Mouse (Mus musculus) cerebellum, adult 2 months (tissue): ENCODE measurements around the gene Cd37. TPM values are rescaled to one million over a fixed set of nuclear protein-coding genes. Genes with fewer than 3 reads are reported as not detected.
A peak's percentile ranks its signal among the peaks of the same experiment; 100 is the strongest.

Experiments used
- DNase-seq, 2 experiments: peaks; one replicate each; pipeline ENCODE4 v3.0.0; 2021
- H3K27ac ChIP-seq: fragments of 200-500 bp; 2 replicates; pipeline ENCODE4 v1.5.1; 2012; ENCODE audit warnings: low read length, control low read depth, inconsistent platforms; ENCODE audit not compliant: insufficient read depth
- H3K27me3 ChIP-seq: fragments of 200-500 bp; 2 replicates; pipeline ENCODE4 v1.6.1; 2012; ENCODE audit warnings: inconsistent platforms, mild to moderate bottlenecking, low read length, moderate library complexity; ENCODE audit not compliant: control insufficient read depth, insufficient read depth
- H3K4me1 ChIP-seq: fragments of 200-500 bp; 2 replicates; pipeline ENCODE4 v1.6.1; 2011; ENCODE audit warnings: low read length; ENCODE audit not compliant: control insufficient read depth, insufficient read depth
- H3K4me3 ChIP-seq: fragments of 200-500 bp; replicated peaks from 2 replicates; pipeline ENCODE3; 2011; ENCODE audit warnings: mild to moderate bottlenecking, low read depth, low read length, control low read depth; ENCODE audit not compliant: insufficient read depth
- CTCF ChIP-seq: fragments of 200-500 bp; IDR thresholded peaks from 2 replicates; pipeline ENCODE4 v1.5.1; 2011; ENCODE audit warnings: low read depth, mild to moderate bottlenecking, control low read depth, low read length, moderate library complexity, borderline replicate concordance; ENCODE audit not compliant: insufficient read depth
- POLR2A ChIP-seq: fragments of 200-500 bp; IDR thresholded peaks from 2 replicates; pipeline ENCODE4 v1.6.1; 2011; ENCODE audit warnings: low read length, control low read depth, borderline replicate concordance; ENCODE audit not compliant: insufficient read depth
- WGBS: fragments of 180-500 bp; shearing (Covaris S2); methylation state at CpG from one replicate; pipeline ENCODE4 v1.1.7; 2018; 5-methylcytosine and 5-hydroxymethylcytosine counted together
- polyA plus RNA-seq: library from polyadenylated mRNA; depleted of rRNA; stranded (reverse); fragments of >200 nt; gene quantifications from 2 replicates; pipeline ENCODE4 v1.2.3, GENCODE M21; 2012

Gene Cd37
- polyA plus RNA-seq, 1 experiment: 4.3 TPM

- peak; percentile 95 to 96 for DNase-seq
- Histone ChIP-seq H3K27ac (peak within 1 kb of the TSS; percentile 57; the same call in 1 of the 2 replicates), H3K27me3 (no peaks in the 10 kb centered on the region), H3K4me1 (no peaks in the 10 kb centered on the region; the same call in 1 of the 2 replicates), H3K4me3 (peak within 1 kb of the TSS; percentile 70)
- TF ChIP-seq CTCF (no peak), POLR2A (peak; percentile 94; the same call in 1 of the 2 replicates)
- WGBS: 6% methylated on average over 44 of the region's 44 CpGs
These were observed 34.4 kb downstream of the Cd37 start, which contains the start of gene Ccdc155 for GRCm38 (mm10) chr7:45204380-45205143. Gene Ccdc155 (minus strand): TSS chr7:45204892.

DNA sequence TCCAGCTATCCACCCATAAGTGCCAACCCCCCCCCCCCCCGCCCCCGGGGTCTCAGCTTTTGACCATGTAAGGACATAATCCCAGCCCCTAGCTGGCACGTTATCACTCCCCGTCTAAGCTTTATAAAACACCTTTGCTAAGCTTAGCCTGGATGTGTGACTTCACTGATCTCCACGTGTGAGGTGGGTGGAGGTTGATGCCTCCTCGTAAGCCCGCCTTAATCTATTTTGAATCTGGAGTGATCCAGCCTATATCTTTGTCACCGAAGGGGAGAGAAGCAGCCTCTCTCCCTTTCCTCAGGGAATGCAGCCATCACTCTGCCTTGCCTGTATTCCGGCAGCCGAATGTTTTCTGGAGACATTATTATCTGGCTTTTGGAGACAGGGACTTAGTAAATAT is 36.3 kb downstream of the Cd37 start:
- H3K27ac ChIP-seq: no peak overlapping the region
- no peak for DNase-seq
- H3K4me3 ChIP-seq: no peak overlapping the region
- TF ChIP-seq CTCF: no peak
- TF ChIP-seq POLR2A: no peak
- 66% methylated on average over 10 of the region's 10 CpGs for WGBS
- H3K4me1 ChIP-seq: peaks cover 10% of the 10 kb centered on the region; the same call in 1 of the 2 replicates
- no peaks in the 10 kb centered on the region for H3K27me3 ChIP-seq

DNA sequence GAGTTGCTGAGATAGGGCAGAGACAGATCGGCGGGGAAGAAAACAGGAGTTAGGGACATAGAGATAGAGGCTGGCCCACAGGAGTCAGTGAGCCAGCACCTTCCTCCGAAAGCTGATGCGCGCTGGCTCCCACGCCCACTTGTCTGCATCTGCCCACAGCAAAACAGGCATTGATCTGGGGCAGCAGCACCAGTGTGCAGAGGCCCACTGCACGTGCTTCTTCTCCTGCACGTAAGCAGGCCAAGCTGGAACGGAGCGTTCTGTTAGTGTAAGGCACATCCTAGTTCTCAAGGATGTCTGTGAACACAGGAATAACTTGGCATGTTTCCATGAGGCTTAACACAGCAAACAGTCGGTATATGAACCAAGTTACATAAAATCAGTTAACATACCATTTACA is 40.0 kb downstream of the Cd37 start:
- H3K4me3 ChIP-seq: no peak overlapping the region
- H3K27me3 ChIP-seq: no peaks in the 10 kb centered on the region
- TF ChIP-seq POLR2A (no peak), CTCF (no peak)
- H3K4me1 ChIP-seq: peaks cover 43% of the 10 kb centered on the region
- peak overlapping the region; percentile 47; the same call in 1 of the 2 replicates for H3K27ac ChIP-seq
- 72% methylated on average over 11 of the region's 11 CpGs for WGBS
- DNase-seq: no peak

- Histone ChIP-seq H3K27me3 (no peaks in the 10 kb centered on the region), H3K27ac (peak overlapping the region; percentile 47), H3K4me3 (no peak overlapping the region), H3K4me1 (peaks cover 48% of the 10 kb centered on the region)
- peak; percentile 91 to 93 for DNase-seq
- TF ChIP-seq CTCF (peak; percentile 98), POLR2A (no peak)
- 8% methylated on average over 5 of the region's 5 CpGs for WGBS
These were observed 40.5 kb downstream of the Cd37 start for GRCm38 (mm10) chr7:45198435-45198834.

- no peak for DNase-seq
- Histone ChIP-seq H3K4me1 (peaks cover 58% of the 10 kb centered on the region), H3K27me3 (no peaks in the 10 kb centered on the region), H3K4me3 (no peak overlapping the region), H3K27ac (no peak overlapping the region)
- TF ChIP-seq POLR2A (no peak), CTCF (no peak)
- WGBS: 80% methylated on average over 5 of the region's 5 CpGs
These were observed 41.9 kb downstream of the Cd37 start for GRCm38 (mm10) chr7:45196994-45197393.

DNA sequence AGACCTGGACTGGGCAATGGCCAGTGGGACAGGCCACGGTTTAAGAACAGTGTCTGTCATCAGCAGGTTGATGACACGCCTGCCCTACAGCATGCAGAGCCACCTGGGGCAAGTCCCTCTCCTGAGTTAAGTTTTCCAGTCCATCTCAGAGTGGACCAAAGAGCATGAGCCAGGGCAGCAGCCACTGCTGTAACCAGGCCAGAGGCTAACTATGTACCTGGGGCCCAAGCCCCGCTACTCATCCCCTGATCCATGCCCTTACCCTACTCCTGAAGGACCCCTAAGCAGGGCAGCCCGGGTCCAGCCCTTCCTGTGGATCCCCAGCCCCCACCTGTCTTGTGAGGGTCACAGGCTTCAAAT is 42.8 kb downstream of the Cd37 start:
- TF ChIP-seq CTCF (no peak), POLR2A (no peak)
- H3K27me3 ChIP-seq: no peaks in the 10 kb centered on the region
- 81% methylated on average over 4 of the region's 4 CpGs for WGBS
- H3K4me3 ChIP-seq: no peak overlapping the region
- DNase-seq: no peak
- peak overlapping the region; percentile 98 for H3K27ac ChIP-seq
- peaks cover 67% of the 10 kb centered on the region for H3K4me1 ChIP-seq

DNA sequence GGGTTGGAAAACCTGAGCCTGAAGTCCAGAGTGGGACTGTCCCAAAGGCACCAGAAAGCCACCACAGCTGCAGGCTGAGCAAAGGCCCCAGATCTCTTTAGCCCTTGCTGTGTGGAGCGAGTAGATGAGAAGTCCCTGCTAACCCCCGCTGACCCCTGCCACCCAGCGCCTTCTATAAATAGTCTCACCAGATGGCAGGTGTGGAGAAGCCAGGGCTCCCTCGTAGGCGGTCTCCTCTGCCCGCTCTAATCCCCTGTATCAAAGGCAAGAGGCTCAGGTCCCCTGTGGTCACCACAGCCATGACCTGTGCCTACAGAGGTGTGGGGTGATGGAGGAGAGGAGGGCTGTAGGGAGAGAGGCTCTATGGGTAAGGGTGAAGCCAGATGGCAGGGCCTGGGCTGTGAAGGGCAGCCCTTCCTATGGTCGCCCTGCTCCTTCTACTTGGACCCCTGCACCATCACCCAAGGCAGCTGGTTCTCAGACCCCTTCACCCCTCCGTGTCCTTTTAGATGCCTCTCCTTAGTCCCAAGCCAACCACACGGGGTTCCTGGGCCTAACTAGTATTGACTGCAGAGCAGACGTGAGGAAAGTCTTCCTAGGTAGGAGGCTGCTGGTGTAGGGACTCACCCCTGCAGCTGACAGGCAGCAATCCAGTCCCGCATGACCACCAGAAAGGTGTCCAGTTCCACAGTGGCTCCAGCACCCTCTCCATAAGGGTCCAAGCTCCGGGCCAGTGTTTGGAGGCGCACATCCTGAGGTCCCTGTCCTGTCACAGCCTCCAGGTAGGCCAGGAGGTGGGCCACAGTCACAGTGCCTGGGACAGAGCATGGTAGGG is 43.4 kb downstream of the Cd37 start:
- peak; percentile 67 to 71 for DNase-seq
- TF ChIP-seq CTCF (no peak), POLR2A (no peak)
- peak overlapping the region; percentile 98 for H3K27ac ChIP-seq
- 41% methylated on average over 13 of the region's 13 CpGs for WGBS
- H3K4me3 ChIP-seq: no peak overlapping the region
- no peaks in the 10 kb centered on the region for H3K27me3 ChIP-seq
- H3K4me1 ChIP-seq: peaks cover 72% of the 10 kb centered on the region
